Mouse (Mus musculus): Measurements from ENCODE around the gene 4931406P16Rik. TPM values are rescaled to one million over a fixed set of nuclear protein-coding genes. Genes with fewer than 3 reads are reported as not detected.

Gene 4931406P16Rik
- polyA plus RNA-seq, 1 experiment from 2014 or later: 34.4 TPM

DNA sequence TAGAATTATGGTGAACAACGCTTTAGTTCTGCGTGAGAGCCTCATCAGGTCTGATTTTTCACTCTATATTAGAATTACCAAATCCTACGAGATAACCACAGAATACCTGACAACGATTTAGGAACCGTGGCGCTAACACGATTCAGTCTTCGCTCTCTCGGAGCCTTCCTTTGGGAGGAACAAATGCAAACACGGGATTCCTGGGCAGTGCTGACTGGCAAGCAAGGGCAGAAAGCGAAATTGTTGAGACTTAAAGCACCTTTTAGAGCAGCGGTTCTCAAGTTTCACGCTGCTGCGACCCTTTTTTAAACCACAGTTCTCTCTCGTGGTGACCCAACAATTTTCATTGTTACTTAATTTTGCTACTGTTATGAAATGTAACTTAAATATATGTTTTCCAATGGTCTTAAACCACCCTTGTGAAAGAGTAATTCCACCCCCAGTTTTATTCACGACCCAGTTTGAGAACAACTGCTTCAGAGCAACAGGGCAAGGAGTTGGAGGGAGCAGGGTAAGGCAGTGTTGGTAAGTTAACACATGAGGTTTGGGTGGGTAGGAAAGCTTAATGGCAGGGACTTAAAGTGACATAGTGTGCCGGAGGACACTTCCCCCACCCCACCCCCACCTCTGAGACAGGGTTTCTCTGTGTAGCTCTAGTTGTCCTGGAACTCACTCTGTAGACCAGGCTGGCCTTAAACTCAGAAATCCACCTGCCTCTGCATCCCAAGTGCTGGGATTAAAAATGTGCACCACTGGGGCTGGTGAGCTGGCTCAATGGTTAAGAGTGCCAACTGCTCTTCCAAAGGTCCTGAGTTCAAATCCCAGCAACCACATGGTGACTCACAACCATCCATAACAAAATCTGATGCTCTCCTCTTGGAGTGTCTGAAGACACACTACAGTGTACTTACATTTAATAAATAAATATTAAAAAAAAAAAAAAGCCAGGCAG is 78.5 kb downstream of the 4931406P16Rik start:
- Histone ChIP-seq H3K4me2 (peak overlapping the region; percentile 62), H3K27me3 (no peaks in the 10 kb centered on the region), H3K27ac (peak overlapping the region; percentile 91), H3K9me3 (no peaks in the 10 kb centered on the region), H3K9ac (peak overlapping the region; percentile 72), H3K4me3 (peak overlapping the region; percentile 47), H3K36me3 (peaks cover 38% of the 10 kb centered on the region), H3K4me1 (replicated peaks) (peaks cover 16% of the 10 kb centered on the region)
- ATAC-seq (ENCODE audit: low FRiP score): no peak
- WGBS: 2% methylated on average over 17 of the region's 17 CpGs

DNA sequence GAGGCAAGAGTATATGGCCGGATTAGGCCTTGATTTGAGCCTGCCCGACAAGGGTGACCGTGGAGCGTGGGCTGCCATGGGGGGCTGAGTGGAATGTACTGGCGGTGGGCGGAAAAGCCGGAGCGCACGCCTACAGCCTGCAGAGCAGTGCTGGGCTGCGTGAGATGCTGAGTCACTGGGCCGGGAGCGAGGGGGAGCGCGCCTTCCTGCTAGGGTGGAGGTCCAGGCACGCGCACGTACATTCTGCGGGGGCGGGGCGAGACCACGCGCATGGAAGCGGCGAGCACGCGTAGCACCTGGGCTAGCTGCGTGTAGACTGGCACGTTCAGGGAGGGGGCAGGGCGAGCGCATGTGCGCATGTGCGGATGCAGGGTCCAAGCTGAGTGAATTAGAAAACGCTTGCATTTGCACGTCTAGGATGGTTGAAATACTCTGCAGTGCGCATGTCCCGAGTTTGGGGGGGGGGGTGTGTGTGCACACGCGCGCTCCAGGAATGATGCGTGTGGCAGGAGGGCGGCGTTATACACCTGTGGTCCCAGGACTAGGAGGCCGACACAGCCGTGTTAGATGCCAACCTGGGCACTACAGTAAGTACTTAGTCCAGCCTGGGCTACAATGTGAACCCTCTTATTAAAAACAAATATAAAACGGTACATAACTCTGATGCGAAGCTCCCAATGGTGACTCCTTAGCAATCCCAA is 79.3 kb downstream of the 4931406P16Rik start:
- Histone ChIP-seq H3K9me3 (no peaks in the 10 kb centered on the region), H3K4me1 (replicated peaks) (peaks cover 23% of the 10 kb centered on the region), H3K4me3 (peak overlapping the region; percentile 47), H3K4me2 (peak overlapping the region; percentile 62), H3K27ac (peak overlapping the region; percentile 91), H3K9ac (peak overlapping the region; percentile 72), H3K36me3 (peaks cover 29% of the 10 kb centered on the region), H3K27me3 (no peaks in the 10 kb centered on the region)
- ATAC-seq (ENCODE audit: low FRiP score): peak; percentile 96
- under 1% methylated on average over 46 of the region's 46 CpGs for WGBS

GRCm38 (mm10) chr7:34232785-34233725 is 80.3 kb downstream of the 4931406P16Rik start:
- peak overlapping the region; percentile 91 for H3K27ac ChIP-seq
- peaks cover 19% of the 10 kb centered on the region for H3K36me3 ChIP-seq
- peaks cover 33% of the 10 kb centered on the region for H3K4me1 ChIP-seq (replicated peaks)
- H3K9ac ChIP-seq: peak overlapping the region; percentile 61
- ATAC-seq (ENCODE audit: low FRiP score): no peak
- peak overlapping the region; percentile 47 for H3K4me3 ChIP-seq
- H3K4me2 ChIP-seq: peak overlapping the region; percentile 62
- no peaks in the 10 kb centered on the region for H3K27me3 ChIP-seq
- no peaks in the 10 kb centered on the region for H3K9me3 ChIP-seq
- 41% methylated on average over 7 of the region's 7 CpGs for WGBS

GRCm38 (mm10) chr7:34230116-34230515 is 83.2 kb downstream of the 4931406P16Rik start, which contains the start of gene Gpi1:
TSS of gene Gpi1 (minus strand) at chr7:34230336.
- H3K27me3 ChIP-seq: no peaks in the 10 kb centered on the region
- no peaks in the 10 kb centered on the region for H3K9me3 ChIP-seq
- peak; percentile 52 for ATAC-seq (ENCODE audit: low FRiP score)
- peak within 1 kb of the TSS; percentile 79 for H3K9ac ChIP-seq
- H3K4me3 ChIP-seq: peak within 1 kb of the TSS; percentile 70
- H3K27ac ChIP-seq: peak within 1 kb of the TSS; percentile 85
- H3K4me2 ChIP-seq: peak within 1 kb of the TSS; percentile 82
- WGBS: under 1% methylated on average over 38 of the region's 39 CpGs
- H3K4me1 ChIP-seq (replicated peaks): peaks cover 53% of the 10 kb centered on the region
- H3K36me3 ChIP-seq: peaks cover 26% of the 10 kb centered on the region

- ATAC-seq (ENCODE audit: low FRiP score): peak; percentile 16; the same call in 1 of the 2 replicates
- Histone ChIP-seq H3K36me3 (peaks cover 30% of the 10 kb centered on the region), H3K4me1 (replicated peaks) (peaks cover 49% of the 10 kb centered on the region), H3K9me3 (no peaks in the 10 kb centered on the region), H3K9ac (peak overlapping the region; percentile 79), H3K27ac (peak overlapping the region; percentile 85), H3K4me3 (peak overlapping the region; percentile 70), H3K4me2 (peak overlapping the region; percentile 82), H3K27me3 (no peaks in the 10 kb centered on the region)
- under 1% methylated on average over 19 of the region's 19 CpGs for WGBS
These were observed 83.7 kb downstream of the 4931406P16Rik start for GRCm38 (mm10) chr7:34229691-34230111.

GRCm38 (mm10) chr7:34229153-34229552 is 84.2 kb downstream of the 4931406P16Rik start:
- H3K9me3 ChIP-seq: no peaks in the 10 kb centered on the region
- peak overlapping the region; percentile 70 for H3K4me3 ChIP-seq
- 16% methylated on average over 5 of the region's 5 CpGs for WGBS
- H3K27me3 ChIP-seq: no peaks in the 10 kb centered on the region
- peaks cover 48% of the 10 kb centered on the region for H3K4me1 ChIP-seq (replicated peaks)
- ATAC-seq (ENCODE audit: low FRiP score): no peak
- peak overlapping the region; percentile 79 for H3K9ac ChIP-seq
- H3K27ac ChIP-seq: peak overlapping the region; percentile 85
- H3K36me3 ChIP-seq: peaks cover 33% of the 10 kb centered on the region
- H3K4me2 ChIP-seq: peak overlapping the region; percentile 82

DNA sequence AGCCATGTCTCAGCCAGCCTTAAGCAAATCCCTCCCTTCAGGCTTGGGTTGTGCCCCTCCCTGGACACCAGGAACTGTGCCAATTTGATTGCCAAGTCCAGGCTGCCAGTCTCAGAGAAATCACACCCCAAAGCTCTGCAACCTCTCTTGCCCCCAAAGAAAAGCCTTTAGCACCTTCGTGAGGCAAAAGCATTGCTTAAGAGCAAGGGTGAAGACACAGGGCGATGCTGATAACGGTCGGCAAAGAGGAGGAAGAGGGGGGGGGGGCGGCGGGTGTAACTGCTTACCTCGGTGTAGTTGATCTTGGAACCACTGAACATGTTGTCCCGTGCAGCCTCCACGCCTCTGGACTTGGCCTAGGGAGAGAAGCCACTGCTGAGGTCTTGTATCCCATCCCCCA is 84.7 kb downstream of the 4931406P16Rik start:
- no peak overlapping the region for H3K27ac ChIP-seq
- peaks cover 34% of the 10 kb centered on the region for H3K36me3 ChIP-seq
- H3K9me3 ChIP-seq: no peaks in the 10 kb centered on the region
- WGBS: 86% methylated on average over 6 of the region's 9 CpGs
- peak overlapping the region; percentile 82 for H3K4me2 ChIP-seq
- H3K4me3 ChIP-seq: peak overlapping the region; percentile 70
- ATAC-seq (ENCODE audit: low FRiP score): no peak
- H3K4me1 ChIP-seq (replicated peaks): peaks cover 48% of the 10 kb centered on the region
- no peaks in the 10 kb centered on the region for H3K27me3 ChIP-seq
- H3K9ac ChIP-seq: no peak overlapping the region

DNA sequence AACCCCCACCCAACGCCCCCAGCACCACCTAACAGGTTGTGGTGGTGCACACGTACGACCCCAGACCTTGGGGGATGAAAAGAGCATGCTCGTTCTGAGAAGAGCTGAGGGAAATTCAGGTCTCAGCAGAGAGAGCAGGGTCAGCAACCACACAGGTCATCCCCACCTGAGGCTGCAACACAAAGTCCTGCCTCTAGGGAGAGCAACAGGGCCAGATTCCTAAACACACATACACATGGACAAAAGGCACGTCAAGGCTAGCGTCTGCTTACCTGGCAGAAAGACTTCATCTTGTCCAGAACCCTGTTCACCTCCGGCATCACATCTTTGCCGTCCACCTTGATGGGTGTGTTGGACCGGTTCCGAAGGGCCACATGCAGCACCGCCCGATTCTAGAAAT is 86.5 kb downstream of the 4931406P16Rik start:
- Histone ChIP-seq H3K4me1 (replicated peaks) (peaks cover 43% of the 10 kb centered on the region), H3K36me3 (peaks cover 50% of the 10 kb centered on the region), H3K9ac (no peak overlapping the region), H3K9me3 (no peaks in the 10 kb centered on the region), H3K27ac (no peak overlapping the region), H3K4me3 (no peak overlapping the region), H3K4me2 (no peak overlapping the region), H3K27me3 (no peaks in the 10 kb centered on the region)
- 90% methylated on average over 12 of the region's 12 CpGs for WGBS
- no peak for ATAC-seq (ENCODE audit: low FRiP score)

DNA sequence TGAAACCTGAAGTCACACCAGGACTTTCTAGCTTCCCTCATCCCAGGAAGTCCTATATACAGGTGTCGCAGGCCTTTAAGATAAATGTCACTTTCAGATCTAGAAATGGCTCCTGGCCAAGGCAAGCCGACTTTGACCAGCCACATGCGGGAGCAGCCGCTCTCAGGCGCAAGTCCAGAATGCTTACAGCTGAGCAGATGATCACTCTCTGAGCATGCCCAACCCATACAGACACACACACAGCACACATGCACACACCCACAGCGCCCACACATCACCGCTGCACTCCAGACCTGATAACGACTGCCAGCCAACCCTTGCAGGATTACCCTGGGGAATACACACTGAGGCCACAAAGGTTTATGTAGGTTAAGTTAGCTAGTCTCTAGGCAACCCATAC is 87.3 kb downstream of the 4931406P16Rik start:
- 78% methylated on average over 8 of the region's 8 CpGs for WGBS
- H3K4me2 ChIP-seq: no peak overlapping the region
- H3K9ac ChIP-seq: no peak overlapping the region; the same call in 1 of the 2 replicates
- no peak overlapping the region for H3K27ac ChIP-seq
- peaks cover 43% of the 10 kb centered on the region for H3K4me1 ChIP-seq (replicated peaks)
- H3K9me3 ChIP-seq: no peaks in the 10 kb centered on the region
- H3K36me3 ChIP-seq: peaks cover 58% of the 10 kb centered on the region
- no peak for ATAC-seq (ENCODE audit: low FRiP score)
- H3K4me3 ChIP-seq: no peak overlapping the region
- no peaks in the 10 kb centered on the region for H3K27me3 ChIP-seq

- H3K9ac ChIP-seq: no peak overlapping the region
- 93% methylated on average over 6 of the region's 6 CpGs for WGBS
- H3K4me3 ChIP-seq: no peak overlapping the region
- H3K9me3 ChIP-seq: no peaks in the 10 kb centered on the region
- ATAC-seq (ENCODE audit: low FRiP score): no peak
- H3K4me2 ChIP-seq: no peak overlapping the region
- H3K36me3 ChIP-seq: peaks cover 76% of the 10 kb centered on the region
- H3K27ac ChIP-seq: no peak overlapping the region
- peaks cover 34% of the 10 kb centered on the region for H3K4me1 ChIP-seq (replicated peaks)
- no peaks in the 10 kb centered on the region for H3K27me3 ChIP-seq
These were observed 89.0 kb downstream of the 4931406P16Rik start for GRCm38 (mm10) chr7:34224308-34224707.

- no peak overlapping the region for H3K4me2 ChIP-seq
- no peak for ATAC-seq (ENCODE audit: low FRiP score)
- H3K27ac ChIP-seq: no peak overlapping the region
- WGBS: 95% methylated on average over 10 of the region's 10 CpGs
- no peaks in the 10 kb centered on the region for H3K27me3 ChIP-seq
- H3K9me3 ChIP-seq: no peaks in the 10 kb centered on the region
- peaks cover 14% of the 10 kb centered on the region for H3K4me1 ChIP-seq (replicated peaks)
- no peak overlapping the region for H3K4me3 ChIP-seq
- H3K9ac ChIP-seq: no peak overlapping the region
- H3K36me3 ChIP-seq: peaks cover 92% of the 10 kb centered on the region
These were observed 91.0 kb downstream of the 4931406P16Rik start for GRCm38 (mm10) chr7:34222340-34222739.
